Mouse (Mus musculus) kidney, postnatal 25 days (tissue): ENCODE measurements at regions not wholly inside any gene's neighbourhood (a gene's known extent, or its start where the extent isn't known, plus 50 kb on each side); places are given as distances from the start of the nearest gene placed in this dataset.

Experiments
- DNase-seq, 2 experiments: peaks; one replicate each; pipeline ENCODE4 v3.0.0; 2021; ENCODE audit warnings: mixed read lengths in 2 of 2

GRCm38 (mm10) chr3:123952121-123952520 lies 261.5 kb upstream of the Ndst3 start:
- no peak for DNase-seq

GRCm38 (mm10) chr3:123967373-123967772 lies 276.7 kb upstream of the Ndst3 start:
- DNase-seq, result no peak

GRCm38 (mm10) chr3:123972367-123972766 lies 281.7 kb upstream of the Ndst3 start:
- no peak for DNase-seq

DNA sequence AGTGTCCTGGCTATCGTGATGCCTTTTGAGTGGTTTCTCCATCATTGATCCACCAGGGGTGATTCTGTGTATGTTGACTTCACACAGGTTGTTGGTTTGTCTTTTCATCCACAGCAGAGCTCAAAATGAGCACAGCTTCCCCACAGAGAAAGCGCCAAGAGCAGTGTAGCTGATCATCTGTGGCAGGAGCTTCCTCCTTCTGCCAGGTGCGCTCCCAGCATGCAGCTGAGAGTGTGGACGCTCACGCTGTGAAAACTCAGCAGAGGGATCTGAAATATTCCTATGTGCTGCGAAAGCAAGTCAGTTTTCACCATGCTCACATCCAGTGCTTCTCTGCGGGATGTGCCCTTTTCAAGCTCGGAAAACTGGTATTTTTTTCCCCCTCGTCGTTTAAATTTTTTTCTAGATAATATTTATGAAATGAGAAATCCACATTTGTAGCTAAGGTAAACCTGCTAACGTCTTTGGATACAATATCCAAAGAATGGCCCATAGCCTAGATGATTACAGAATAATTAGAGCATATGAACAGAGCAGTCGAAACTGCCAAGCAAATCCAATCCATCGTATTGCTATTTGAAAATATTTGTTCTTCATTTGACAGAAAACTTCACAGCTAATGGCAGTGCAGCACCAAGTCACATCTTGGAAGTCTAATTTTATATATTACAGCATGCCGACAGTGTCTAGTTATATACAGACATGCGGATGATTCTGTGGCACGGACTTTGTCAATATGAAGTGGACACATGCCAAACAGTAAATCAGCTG lies 283.3 kb upstream of the Ndst3 start:
- DNase-seq, result no peak

DNA sequence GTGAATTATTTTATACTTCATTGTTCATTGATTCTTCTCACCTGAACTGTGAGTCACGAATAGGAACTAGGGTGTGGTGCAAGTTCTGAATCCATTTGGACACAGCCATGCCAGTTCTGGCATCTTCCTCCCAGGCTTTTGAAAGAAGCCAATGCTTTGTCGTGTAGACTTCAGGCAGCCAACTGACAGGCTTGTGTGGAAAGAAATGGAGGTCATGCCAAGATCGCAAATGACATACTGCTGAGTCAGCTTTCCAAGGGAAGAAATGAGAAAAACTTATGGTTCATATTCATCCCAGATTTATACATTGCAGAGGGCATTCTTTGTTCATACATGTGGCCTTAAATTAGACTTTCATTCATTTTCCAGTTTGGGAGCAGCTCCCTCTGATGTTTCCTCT lies 285.8 kb upstream of the Ndst3 start:
- DNase-seq, result no peak

- no peak for DNase-seq
These were observed 286.5 kb upstream of the Ndst3 start for GRCm38 (mm10) chr3:123977168-123977567.

DNA sequence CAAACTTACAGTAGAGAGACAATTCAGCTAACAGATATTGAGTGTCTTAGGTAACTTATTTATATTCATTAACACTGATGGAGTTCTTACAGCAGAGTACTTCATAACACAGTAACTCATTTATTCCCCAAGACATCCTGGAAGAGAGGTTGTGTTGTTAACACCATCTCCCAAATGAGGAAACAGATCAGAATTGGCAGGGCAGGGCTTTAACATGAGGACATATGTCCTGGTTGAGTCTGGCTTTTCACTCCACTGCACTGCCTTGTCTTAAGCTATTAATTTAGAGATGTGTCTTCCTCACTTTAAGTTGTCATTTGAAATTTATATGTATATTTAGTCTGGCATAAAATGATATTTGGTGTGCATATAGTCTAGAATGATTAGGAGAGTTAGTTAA lies 292.4 kb upstream of the Ndst3 start:
- DNase-seq, result no peak

- no peak for DNase-seq
These were observed 292.9 kb upstream of the Ndst3 start for GRCm38 (mm10) chr3:123983530-123983929.

DNA sequence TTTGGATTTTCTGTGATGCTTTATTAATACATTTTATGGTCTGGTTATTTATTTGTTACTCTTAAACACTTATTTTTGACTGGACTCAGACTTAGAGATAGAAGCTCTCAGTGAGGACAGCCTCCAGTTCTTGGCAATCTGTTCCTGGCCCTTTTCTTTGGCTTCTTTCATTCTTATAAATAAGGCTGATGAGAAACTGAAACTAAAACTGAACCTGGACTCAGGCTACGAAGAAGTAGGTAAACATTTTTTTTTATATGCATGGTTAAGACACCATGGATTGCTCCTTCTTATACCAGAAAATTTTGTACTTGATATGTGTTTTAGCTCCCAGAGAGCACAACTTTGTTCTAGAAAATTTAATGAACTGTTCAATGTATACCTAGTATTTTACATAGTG lies 293.4 kb upstream of the Ndst3 start:
- no peak for DNase-seq

GRCm38 (mm10) chr3:123999957-124000616 lies 309.4 kb upstream of the Ndst3 start:
- DNase-seq, result no peak

DNA sequence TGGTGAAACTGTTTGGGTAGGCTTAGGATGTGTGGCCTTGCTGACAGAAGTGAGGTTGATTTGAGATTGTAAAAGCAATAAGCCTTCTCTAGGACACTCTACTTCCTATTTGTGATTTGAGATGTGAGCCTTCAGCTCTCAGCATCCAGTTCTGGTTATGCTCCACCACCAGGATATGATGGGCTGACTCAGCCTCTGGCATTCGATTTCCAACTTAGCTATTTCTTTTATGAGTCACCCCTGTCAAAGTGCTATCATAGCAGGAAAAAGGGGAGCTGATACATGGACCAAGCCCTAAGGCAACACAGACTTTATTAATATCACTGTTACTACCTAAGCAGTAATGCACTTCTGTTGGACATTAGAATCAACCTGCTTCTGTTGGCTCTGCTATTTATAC lies 310.2 kb upstream of the Ndst3 start:
- no peak for DNase-seq

GRCm38 (mm10) chr3:124011685-124012084 lies 309.0 kb upstream of the Tram1l1 start:
- DNase-seq, result no peak

- DNase-seq, result no peak
These were observed 302.0 kb upstream of the Tram1l1 start for GRCm38 (mm10) chr3:124018618-124019017.

- no peak for DNase-seq
These were observed 294.5 kb upstream of the Tram1l1 start for GRCm38 (mm10) chr3:124026188-124026587.

DNA sequence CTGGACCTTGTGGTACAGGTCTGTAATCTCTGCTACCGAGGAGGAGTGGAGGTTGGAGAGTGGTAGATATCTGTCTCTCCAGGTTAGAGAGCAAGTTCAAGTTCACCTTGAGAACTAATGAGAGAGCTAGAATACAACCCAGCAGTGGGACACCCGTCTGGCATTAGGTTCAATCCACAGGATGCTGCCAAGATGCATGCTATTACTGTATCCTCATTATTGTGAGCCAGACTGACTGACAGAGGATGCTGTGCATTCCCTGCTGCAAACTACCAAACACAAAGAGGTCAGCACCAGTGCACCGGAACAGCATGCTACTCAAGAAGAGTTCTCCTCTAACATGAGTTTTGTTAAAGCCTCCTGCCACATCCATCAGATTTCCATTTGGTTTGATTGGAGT lies 253.6 kb upstream of the Tram1l1 start:
- no peak for DNase-seq

DNA sequence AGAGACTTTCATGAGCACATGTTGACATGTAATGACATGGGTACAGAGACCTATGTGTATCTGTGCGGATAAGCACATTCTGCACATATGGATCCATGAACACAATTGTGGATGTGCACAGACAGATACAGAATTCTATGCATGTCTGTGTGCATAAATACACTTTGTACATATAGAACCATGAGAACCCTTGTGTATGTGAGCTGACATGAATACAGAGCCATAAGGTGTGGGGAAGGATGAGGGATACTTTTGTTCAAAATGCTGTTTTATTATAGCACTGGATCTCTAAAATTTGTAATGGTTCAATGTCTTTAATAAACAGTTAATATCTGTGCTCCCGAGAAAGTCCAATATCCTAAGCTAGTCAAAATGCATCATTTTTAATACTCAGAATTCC lies 253.1 kb upstream of the Tram1l1 start:
- no peak for DNase-seq

DNA sequence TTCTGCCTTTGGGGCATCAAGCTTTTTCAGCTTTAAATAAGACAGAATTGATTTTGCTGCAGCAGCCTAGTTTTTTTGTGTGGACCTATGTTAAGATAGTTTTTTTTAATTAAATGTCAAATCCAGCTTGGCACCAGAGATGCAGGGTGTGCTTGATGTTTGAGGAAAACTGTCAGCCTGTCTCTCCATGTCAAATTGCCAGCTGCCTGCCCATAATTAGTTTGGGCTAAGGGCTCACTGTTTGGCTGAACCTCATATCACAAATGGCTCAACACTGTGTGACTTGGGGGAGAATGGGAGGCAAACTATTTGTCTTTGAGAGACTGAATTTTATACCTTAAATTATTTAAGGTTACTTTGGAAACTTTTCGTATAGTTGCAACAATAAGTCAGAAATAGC lies 252.7 kb upstream of the Tram1l1 start:
- no peak for DNase-seq

GRCm38 (mm10) chr3:124069182-124069581 lies 251.5 kb upstream of the Tram1l1 start:
- DNase-seq, result no peak

- DNase-seq, result no peak
These were observed 244.6 kb upstream of the Tram1l1 start for GRCm38 (mm10) chr3:124075974-124076606.

DNA sequence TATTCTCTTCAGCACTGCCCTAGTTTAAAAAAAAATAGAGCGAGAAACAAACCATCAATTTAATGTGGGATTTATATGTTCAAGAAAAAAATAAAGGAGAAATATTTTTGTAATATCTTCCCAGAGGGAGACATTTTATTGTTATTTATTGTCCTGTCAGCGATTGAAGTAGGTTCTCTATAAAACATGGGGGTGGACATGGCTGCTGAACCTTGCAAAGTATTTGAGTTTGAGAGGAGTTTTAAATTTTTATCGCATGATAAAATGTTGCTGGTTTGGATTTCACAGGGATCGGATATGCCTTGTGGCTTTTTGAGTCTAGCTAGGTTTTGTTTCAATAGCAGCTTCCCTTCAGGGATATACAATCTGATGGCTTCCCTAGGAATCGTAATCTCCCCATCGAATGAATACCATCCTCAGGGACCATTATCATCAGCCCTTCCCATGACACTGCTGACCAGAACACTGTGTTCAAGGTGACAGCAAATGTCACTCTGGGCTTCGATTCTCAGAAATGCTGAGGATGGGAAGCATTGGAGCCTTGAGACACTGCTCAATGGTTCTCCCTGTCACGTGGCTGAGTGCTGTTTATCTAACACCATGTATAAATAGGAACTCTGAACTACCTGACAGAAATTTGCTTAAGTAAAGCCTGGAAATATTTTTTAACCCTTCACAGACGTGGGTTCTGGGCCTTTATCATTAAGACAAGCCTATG lies 228.1 kb upstream of the Tram1l1 start:
- no peak for DNase-seq

DNA sequence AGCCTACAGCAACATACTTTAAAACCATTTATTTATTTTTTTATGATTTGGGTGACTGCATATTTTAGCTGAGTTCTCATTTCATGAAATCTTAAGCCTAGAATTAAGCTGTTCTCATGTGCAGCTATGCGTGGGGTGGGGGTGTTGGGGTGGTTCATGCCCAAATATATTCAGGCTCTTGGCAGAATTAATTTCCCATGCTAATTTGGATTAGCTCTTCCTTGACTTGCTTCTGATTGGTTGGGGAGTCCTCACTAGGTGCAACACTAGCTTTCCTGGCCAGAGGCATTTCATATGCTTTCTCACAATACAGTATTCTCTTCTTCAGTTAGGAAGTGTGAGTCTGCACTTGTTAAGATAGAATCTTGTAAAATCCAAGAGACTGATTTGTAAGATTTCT lies 206.7 kb upstream of the Tram1l1 start:
- DNase-seq, result no peak

DNA sequence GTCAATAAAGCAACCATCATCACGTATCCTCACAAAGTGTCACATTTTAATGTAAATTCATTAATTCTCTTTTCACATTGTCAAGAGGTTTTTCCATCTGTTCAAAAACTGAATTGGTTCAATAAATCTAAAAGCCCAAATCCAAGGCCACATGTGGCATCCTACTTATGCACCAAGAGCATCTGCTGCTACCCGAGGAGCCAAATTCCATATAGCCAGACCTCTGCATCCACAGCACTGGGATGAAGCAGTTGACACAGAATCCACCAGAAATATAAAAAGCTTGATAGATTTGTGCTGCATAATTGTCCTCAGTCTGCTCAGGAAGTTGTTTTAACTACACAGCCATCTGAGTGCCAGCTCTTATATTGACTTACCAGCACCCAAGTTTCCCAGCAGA lies 164.4 kb upstream of the Tram1l1 start:
- DNase-seq, result no peak

- no peak for DNase-seq
These were observed 162.6 kb upstream of the Tram1l1 start for GRCm38 (mm10) chr3:124157858-124158655.
